Mouse (Mus musculus) lung, postnatal 10 days (tissue): ENCODE measurements around the gene Soat2.

ENCODE experiments used
- DNase-seq: peaks from one replicate; pipeline ENCODE4 v3.0.0; 2021

The Soat2 gene

GRCm38 (mm10) chr15:102150301-102151135 is at the start of gene Soat2:
Gene Soat2, plus strand, starts transcription at chr15:102150526.
- DNase-seq = peak; percentile 56

GRCm38 (mm10) chr15:102100996-102101671 is 49.2 kb upstream of the Soat2 start:
- peak; percentile 75 for DNase-seq

GRCm38 (mm10) chr15:102101672-102102541 is 48.4 kb upstream of the Soat2 start:
- DNase-seq = peak; percentile 85

- DNase-seq = peak; percentile 88
Observed at GRCm38 (mm10) chr15:102102548-102103121, 47.7 kb upstream of the Soat2 start.

- peak; percentile 89 for DNase-seq
Observed at GRCm38 (mm10) chr15:102103371-102103946, 46.9 kb upstream of the Soat2 start.

- DNase-seq = peak; percentile 93
Observed at GRCm38 (mm10) chr15:102103947-102104555, 46.3 kb upstream of the Soat2 start.

GRCm38 (mm10) chr15:102105360-102105759 is 45.0 kb upstream of the Soat2 start:
- peak; percentile 89 for DNase-seq

- peak; percentile 59 for DNase-seq
Observed at GRCm38 (mm10) chr15:102105764-102106730, 44.3 kb upstream of the Soat2 start.

- no peak for DNase-seq
Observed at GRCm38 (mm10) chr15:102106754-102107456, 43.4 kb upstream of the Soat2 start.

GRCm38 (mm10) chr15:102107689-102108573 is 42.4 kb upstream of the Soat2 start:
- DNase-seq = peak; percentile 84

GRCm38 (mm10) chr15:102108651-102109525 is 41.4 kb upstream of the Soat2 start:
- DNase-seq = peak; percentile 92

- DNase-seq = no peak
Observed at GRCm38 (mm10) chr15:102110271-102110670, 40.1 kb upstream of the Soat2 start.

- DNase-seq = no peak
Observed at GRCm38 (mm10) chr15:102110701-102111494, 39.4 kb upstream of the Soat2 start.

- DNase-seq = peak; percentile 29
Observed at GRCm38 (mm10) chr15:102111495-102111829, 38.9 kb upstream of the Soat2 start.

GRCm38 (mm10) chr15:102112181-102112580 is 38.1 kb upstream of the Soat2 start:
- no peak for DNase-seq

- DNase-seq = no peak
Observed at GRCm38 (mm10) chr15:102112827-102113226, 37.5 kb upstream of the Soat2 start.

GRCm38 (mm10) chr15:102113674-102114073 is 36.7 kb upstream of the Soat2 start:
- no peak for DNase-seq
